Mouse (Mus musculus): ENCODE results near the gene Srsy. TPM values are rescaled to one million over a fixed set of nuclear protein-coding genes. Genes with fewer than 3 reads are reported as not detected.

The Srsy gene
- not detected in 2 replicates for polyA plus RNA-seq (2012; rRNA removed)

DNA sequence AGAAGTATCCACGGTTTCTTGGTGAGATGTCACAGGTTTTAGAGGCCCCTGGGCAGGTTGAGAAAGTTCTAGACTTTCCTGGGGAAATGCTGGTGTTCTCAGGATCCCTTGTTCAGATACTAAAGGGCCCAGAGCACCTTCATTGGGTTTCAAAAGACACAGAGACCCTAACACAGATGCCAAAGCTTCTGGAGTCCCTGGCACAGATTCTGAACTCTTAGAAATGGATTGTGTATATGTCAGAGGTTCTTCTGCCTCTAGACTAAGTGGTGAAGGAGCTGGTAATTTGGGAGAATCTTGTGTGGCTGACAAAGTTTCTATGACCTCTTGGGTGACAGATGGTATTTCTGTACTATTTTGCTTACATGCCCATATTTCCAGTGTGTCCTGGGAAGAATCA lies at the start of gene Srsy:
Srsy (minus strand) TSS at position 101 of the 400 bp plus-strand sequence.

Other genes starting within 250 kb of the Srsy start
- not detected in 2 replicates for gene Gm21904, start 91.1 kb downstream of the Srsy start, polyA plus RNA-seq (2012; rRNA removed)
- not detected in 2 replicates for gene Gm20772, start 62.6 kb downstream of the Srsy start, polyA plus RNA-seq (2012; rRNA removed)
- gene Gm20831, start 62.6 kb downstream of the Srsy start, polyA plus RNA-seq (2012; rRNA removed): not detected in 2 replicates
- not detected in 2 replicates for gene Gm21764, start 124.5 kb upstream of the Srsy start, polyA plus RNA-seq (2012; rRNA removed)
- gene Ssty1, start 151.8 kb upstream of the Srsy start, polyA plus RNA-seq (2012; rRNA removed): not detected in 2 replicates